In genomic region chr19:57451762-57452161, GRCm38 (mm10) we compare ENCODE assay signal across 23 mouse cellular contexts. TPM values are rescaled to one million over a fixed set of nuclear protein-coding genes. Genes with fewer than 3 reads are reported as not detected.
DNase-seq lines count a peak whose midpoint lies in the region; ATAC-seq and TF ChIP-seq lines count a peak whose summit lies in the region.
"Had no signal": no experiment of that assay in that cellular context is flagged by ENCODE, and none has a peak within 500 bp of the region (broad histone marks: within the 10 kb centered on the region; RNA-seq: fewer than 3 reads in every experiment).

No protein-coding gene starts in this region.

- H3K27me3 ChIP-seq in forebrain, embryonic 13.5 days, result no peaks in the 10 kb centered on the region
- no peaks in the 10 kb centered on the region for H3K27me3 ChIP-seq in forebrain, embryonic 10.5 days (ENCODE audit: poor library complexity, severe bottlenecking)
- H3K27me3 ChIP-seq in forebrain, postnatal 0 days (ENCODE audit: insufficient read depth, low read length), result no peaks in the 10 kb centered on the region
- H3K27me3 ChIP-seq in forebrain, embryonic 12.5 days, result no peaks in the 10 kb centered on the region
- no peaks in the 10 kb centered on the region for H3K27me3 ChIP-seq in hindbrain, embryonic 14.5 days (ENCODE audit: control insufficient read depth, insufficient read depth, low read length)
- no peaks in the 10 kb centered on the region for H3K27me3 ChIP-seq in midbrain, embryonic 10.5 days (ENCODE audit: low read depth, poor library complexity, severe bottlenecking)
- H3K27me3 ChIP-seq: embryonic facial prominence, embryonic 12.5 days; embryonic facial prominence, embryonic 15.5 days; heart, embryonic 13.5 days; hindbrain, embryonic 12.5 days; intestine, embryonic 15.5 days had no signal

- no peaks in the 10 kb centered on the region for H3K36me3 ChIP-seq in forebrain, embryonic 13.5 days (ENCODE audit: poor library complexity, severe bottlenecking)
- no peaks in the 10 kb centered on the region; the same call in 1 of the 2 replicates for H3K36me3 ChIP-seq in forebrain, embryonic 10.5 days (replicated peaks)
- H3K36me3 ChIP-seq in forebrain, postnatal 0 days (ENCODE audit: insufficient read depth), result no peaks in the 10 kb centered on the region
- no peaks in the 10 kb centered on the region for H3K36me3 ChIP-seq in forebrain, embryonic 12.5 days (replicated peaks)
- no peaks in the 10 kb centered on the region for H3K36me3 ChIP-seq in hindbrain, embryonic 14.5 days (replicated peaks; ENCODE audit: control insufficient read depth, insufficient read depth)
- 0 out of 2 replicates have a peak, but pooled peaks cover 2% of the 10 kb centered on the region for H3K36me3 ChIP-seq in midbrain, embryonic 10.5 days
- H3K36me3 ChIP-seq: embryonic facial prominence, embryonic 12.5 days; embryonic facial prominence, embryonic 15.5 days; heart, embryonic 10.5 days; heart, embryonic 13.5 days; hindbrain, embryonic 12.5 days; intestine, embryonic 15.5 days had no signal

- no peak for ATAC-seq in forebrain, embryonic 13.5 days
- ATAC-seq in forebrain, postnatal 0 days, result no peak
- no peak for ATAC-seq in forebrain, embryonic 12.5 days (ENCODE audit: low FRiP score)
- no peak for ATAC-seq in hindbrain, embryonic 14.5 days (ENCODE audit: low FRiP score)

- no peak overlapping the region for H3K9ac ChIP-seq in forebrain, embryonic 13.5 days
- H3K9ac ChIP-seq in forebrain, postnatal 0 days, result peak overlapping the region; percentile 77; the same call in 1 of the 2 replicates
- H3K9ac ChIP-seq in forebrain, embryonic 12.5 days, result no peak overlapping the region
- H3K9ac ChIP-seq in hindbrain, embryonic 14.5 days, result no peak overlapping the region
- H3K9ac ChIP-seq: embryonic facial prominence, embryonic 15.5 days; heart, embryonic 13.5 days; hindbrain, embryonic 12.5 days; intestine, embryonic 15.5 days had no signal

- 35% methylated on average over 4 of the region's 4 CpGs for WGBS in forebrain, embryonic 13.5 days
- WGBS in forebrain, embryonic 10.5 days, result 80% methylated on average over 4 of the region's 4 CpGs
- WGBS in forebrain, postnatal 0 days, result 29% methylated on average over 4 of the region's 4 CpGs
- 58% methylated on average over 4 of the region's 4 CpGs for WGBS in forebrain, embryonic 12.5 days
- WGBS in hindbrain, embryonic 14.5 days, result 80% methylated on average over 4 of the region's 4 CpGs
- WGBS in midbrain, embryonic 10.5 days, result 87% methylated on average over 4 of the region's 4 CpGs

- DNase-seq in forebrain, embryonic 10.5 days (ENCODE audit: extremely low spot score, low spot score), result no peak
- no peak for DNase-seq in forebrain, postnatal 0 days
- DNase-seq in Muller cell, postnatal 12 days (ENCODE audit: inconsistent ontology term), result peak; percentile 77
- no peak for DNase-seq in hindbrain, embryonic 14.5 days (ENCODE audit: low spot score)
- DNase-seq in midbrain, embryonic 10.5 days (ENCODE audit: low spot score), result no peak
- DNase-seq: adrenal gland, adult 8-10 months; adrenal gland, postnatal 25 days; cerebellum, adult 18-20 months; cerebellum, postnatal 14 days; gastrocnemius, postnatal 10 days; gastrocnemius, postnatal 36 days; heart, adult 2 months; heart, postnatal 14 days; kidney, adult 11 months had no signal

- H3K27ac ChIP-seq in forebrain, embryonic 13.5 days, result no peak overlapping the region
- H3K27ac ChIP-seq in forebrain, embryonic 10.5 days, result no peak overlapping the region
- H3K27ac ChIP-seq in forebrain, postnatal 0 days (ENCODE audit: low read depth, low read length), result no peak overlapping the region
- no peak overlapping the region for H3K27ac ChIP-seq in forebrain, embryonic 12.5 days
- H3K27ac ChIP-seq in hindbrain, embryonic 14.5 days, result no peak overlapping the region
- no peak overlapping the region for H3K27ac ChIP-seq in midbrain, embryonic 10.5 days (replicated peaks)
- H3K27ac ChIP-seq: embryonic facial prominence, embryonic 12.5 days; embryonic facial prominence, embryonic 15.5 days; heart, adult 2 months; heart, embryonic 13.5 days; hindbrain, embryonic 12.5 days; intestine, embryonic 15.5 days had no signal

- H3K9me3 ChIP-seq in forebrain, embryonic 13.5 days (replicated peaks), result no peaks in the 10 kb centered on the region
- H3K9me3 ChIP-seq in forebrain, embryonic 10.5 days, result no peaks in the 10 kb centered on the region
- no peaks in the 10 kb centered on the region for H3K9me3 ChIP-seq in forebrain, postnatal 0 days (ENCODE audit: low read length)
- 0 out of 2 replicates have a peak, but pooled peaks cover 2% of the 10 kb centered on the region for H3K9me3 ChIP-seq in forebrain, embryonic 12.5 days
- no peaks in the 10 kb centered on the region for H3K9me3 ChIP-seq in hindbrain, embryonic 14.5 days (ENCODE audit: control insufficient read depth, low read length)
- no peaks in the 10 kb centered on the region for H3K9me3 ChIP-seq in midbrain, embryonic 10.5 days (replicated peaks)
- H3K9me3 ChIP-seq: embryonic facial prominence, embryonic 12.5 days; embryonic facial prominence, embryonic 15.5 days; G1E; heart, embryonic 10.5 days; heart, embryonic 13.5 days; hindbrain, embryonic 12.5 days; intestine, embryonic 15.5 days had no signal

- TF ChIP-seq CTCF in forebrain, postnatal 0 days (IDR thresholded peaks at IDR 0.05; ENCODE audit: low read depth), result no peak

- H3K4me2 ChIP-seq in forebrain, embryonic 13.5 days, result peak overlapping the region; percentile 70; the same call in 1 of the 2 replicates
- no peak overlapping the region; the same call in 1 of the 2 replicates for H3K4me2 ChIP-seq in forebrain, postnatal 0 days (ENCODE audit: low read depth)
- no peak overlapping the region for H3K4me2 ChIP-seq in forebrain, embryonic 12.5 days
- H3K4me2 ChIP-seq in hindbrain, embryonic 14.5 days (replicated peaks), result no peak overlapping the region

- no peak overlapping the region for H3K4me3 ChIP-seq in forebrain, embryonic 13.5 days
- no peak overlapping the region for H3K4me3 ChIP-seq in forebrain, embryonic 10.5 days
- H3K4me3 ChIP-seq in forebrain, postnatal 0 days (ENCODE audit: low read depth, low read length), result no peak overlapping the region
- H3K4me3 ChIP-seq in forebrain, embryonic 12.5 days (replicated peaks), result no peak overlapping the region
- H3K4me3 ChIP-seq in hindbrain, embryonic 14.5 days (replicated peaks; ENCODE audit: low read length), result no peak overlapping the region
- no peak overlapping the region for H3K4me3 ChIP-seq in midbrain, embryonic 10.5 days
- H3K4me3 ChIP-seq: heart, adult 2 months; intestine, embryonic 15.5 days had no signal

- peaks cover 24% of the 10 kb centered on the region for H3K4me1 ChIP-seq in forebrain, embryonic 13.5 days
- H3K4me1 ChIP-seq in forebrain, embryonic 10.5 days, result peaks cover 31% of the 10 kb centered on the region
- H3K4me1 ChIP-seq in forebrain, postnatal 0 days (ENCODE audit: insufficient read depth), result peaks cover 5% of the 10 kb centered on the region
- H3K4me1 ChIP-seq in forebrain, embryonic 12.5 days, result peaks cover 13% of the 10 kb centered on the region
- H3K4me1 ChIP-seq in hindbrain, embryonic 14.5 days (replicated peaks; ENCODE audit: control insufficient read depth, insufficient read depth, low read length), result peaks cover 15% of the 10 kb centered on the region; the same call in 1 of the 2 replicates
- H3K4me1 ChIP-seq in midbrain, embryonic 10.5 days, result peaks cover 22% of the 10 kb centered on the region

RNA-seq across cellular contexts. Expression of gene Trub1, which starts 0.9 kb away (rescaled TPM):
- 14.5 and 14.8 TPM in 2 replicates for polyA plus RNA-seq in forebrain, embryonic 13.5 days (2015; fragmentation: Nextera tagmentation; extraction: Ambion mirVana)
- 23.4 and 25.0 TPM in 2 replicates for polyA plus RNA-seq in forebrain, embryonic 10.5 days (2016; fragmentation: Nextera tagmentation; extraction: Ambion mirVana)
- total RNA-seq in forebrain, postnatal 0 days (2014; rRNA removed), result 26.1 and 27.7 TPM in 2 replicates
- polyA plus RNA-seq in forebrain, postnatal 0 days (2015; fragmentation: Nextera tagmentation; extraction: Ambion mirVana), result 17.2 and 21.5 TPM in 2 replicates
- polyA plus RNA-seq in forebrain, embryonic 12.5 days (2016; fragmentation: Nextera tagmentation; extraction: Ambion mirVana), result 18.4 and 20.1 TPM in 2 replicates
- 13.6 and 14.1 TPM in 2 replicates for polyA plus RNA-seq in hindbrain, embryonic 14.5 days (2014; fragmentation: Nextera tagmentation; extraction: Ambion mirVana)
- polyA plus RNA-seq in midbrain, embryonic 10.5 days (2016; fragmentation: Nextera tagmentation; extraction: Ambion mirVana), result 22.5 and 22.7 TPM in 2 replicates
